Mouse (Mus musculus): ENCODE measurements around the gene P2rx4. TPM values are rescaled to one million over a fixed set of nuclear protein-coding genes. Genes with fewer than 3 reads are reported as not detected.

P2rx4 gene
- total RNA-seq, 2 experiments from 2014 or later, result 5.7 to 29.1 TPM

GRCm38 (mm10) chr5:122700109-122700836 lies 7.1 kb upstream of the P2rx4 start:
- ATAC-seq (replicated peaks; ENCODE audit: low FRiP score, low TSS enrichment, poor library complexity, severe bottlenecking), result peak; percentile 27; the same call in 1 of the 2 replicates

DNA sequence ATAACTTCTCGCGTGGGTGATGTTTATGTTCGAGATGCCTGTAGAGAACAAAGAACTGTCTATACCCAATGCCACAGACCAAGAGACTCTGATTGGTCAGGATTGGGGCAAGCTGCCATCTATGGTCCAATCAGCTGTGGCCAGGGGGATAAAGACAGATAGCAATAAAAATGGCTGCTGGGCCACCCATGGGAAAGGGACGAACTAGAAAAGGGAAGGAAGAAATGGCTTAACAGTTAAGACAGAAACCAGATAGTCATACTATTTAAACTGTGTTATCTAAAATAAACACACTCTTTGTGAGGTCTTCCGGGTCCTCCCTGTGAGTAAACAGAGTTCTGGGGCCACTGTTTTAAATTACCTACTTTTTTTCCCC lies 6.5 kb upstream of the P2rx4 start:
- ATAC-seq (replicated peaks; ENCODE audit: low FRiP score, low TSS enrichment, poor library complexity, severe bottlenecking), result peak; percentile 52

DNA sequence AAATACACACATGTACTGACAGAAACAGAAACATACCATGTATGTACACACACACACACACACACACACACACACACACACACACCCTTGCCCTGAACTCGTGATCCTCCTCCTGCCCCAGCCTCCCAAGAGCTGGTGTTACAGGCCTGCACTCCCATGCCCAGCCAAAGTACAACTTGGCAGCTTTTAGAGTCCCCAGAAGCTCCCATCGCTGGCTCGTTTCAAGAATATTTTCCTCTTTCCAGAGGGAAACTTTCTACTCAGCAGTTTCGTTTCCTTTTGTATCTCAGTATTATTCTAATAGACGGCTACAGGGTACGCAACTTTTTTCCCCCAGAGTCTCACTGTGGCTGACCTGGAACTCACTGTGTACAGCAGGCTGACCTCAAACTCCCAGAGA lies 5.2 kb upstream of the P2rx4 start:
- ATAC-seq (replicated peaks; ENCODE audit: low FRiP score, low TSS enrichment, poor library complexity, severe bottlenecking), result no peak

- no peak for ATAC-seq (replicated peaks; ENCODE audit: low FRiP score, low TSS enrichment, poor library complexity, severe bottlenecking)
These were observed 3.8 kb upstream of the P2rx4 start for GRCm38 (mm10) chr5:122703574-122703973.

GRCm38 (mm10) chr5:122704571-122704970 lies 2.8 kb upstream of the P2rx4 start:
- ATAC-seq (replicated peaks; ENCODE audit: low FRiP score, low TSS enrichment, poor library complexity, severe bottlenecking), result no peak

GRCm38 (mm10) chr5:122705174-122705573 lies 2.2 kb upstream of the P2rx4 start:
- no peak for ATAC-seq (replicated peaks; ENCODE audit: low FRiP score, low TSS enrichment, poor library complexity, severe bottlenecking)

DNA sequence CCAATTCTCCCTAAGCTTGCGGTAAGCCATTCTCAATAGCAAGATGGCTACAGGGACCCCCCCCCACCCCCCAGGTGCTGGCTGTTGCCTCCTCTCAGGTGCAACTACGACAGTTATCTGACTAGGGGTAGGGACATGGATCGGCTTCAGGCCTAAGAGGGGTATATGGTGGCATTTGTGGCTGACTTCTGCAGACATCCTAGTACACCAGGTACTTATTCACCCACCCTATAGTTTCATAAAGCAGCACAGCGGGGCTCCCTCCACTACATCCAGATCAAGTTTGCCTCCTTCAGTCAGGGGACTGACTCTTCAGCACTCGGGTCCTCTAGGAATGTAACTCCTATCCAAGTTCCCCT lies 448 bp upstream of the P2rx4 start:
- no peak for ATAC-seq (replicated peaks; ENCODE audit: low FRiP score, low TSS enrichment, poor library complexity, severe bottlenecking)

- peak; percentile 66 for ATAC-seq (replicated peaks; ENCODE audit: low FRiP score, low TSS enrichment, poor library complexity, severe bottlenecking)
These were observed 1.5 kb downstream of the P2rx4 start for GRCm38 (mm10) chr5:122708819-122709218.

DNA sequence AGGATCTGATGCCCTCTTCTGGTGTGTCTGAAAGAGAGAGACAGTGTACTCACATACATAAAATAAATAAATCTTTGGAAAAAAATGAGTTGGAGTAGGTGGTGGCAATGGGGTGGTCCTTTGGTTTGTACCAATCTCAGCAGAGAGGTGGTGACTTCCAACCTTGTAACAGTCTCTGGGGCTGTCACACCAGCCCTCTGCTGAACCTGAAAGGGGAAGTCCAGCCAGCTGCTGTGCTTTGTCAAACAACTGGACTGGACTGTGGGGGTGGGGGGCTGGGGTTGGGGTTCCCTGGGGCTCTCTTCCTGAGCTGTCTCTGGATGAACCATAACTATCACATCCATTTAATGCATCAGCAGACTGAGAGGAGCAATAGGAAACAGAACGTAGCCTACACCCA lies 8.4 kb downstream of the P2rx4 start:
- no peak for ATAC-seq (replicated peaks; ENCODE audit: low FRiP score, low TSS enrichment, poor library complexity, severe bottlenecking)

DNA sequence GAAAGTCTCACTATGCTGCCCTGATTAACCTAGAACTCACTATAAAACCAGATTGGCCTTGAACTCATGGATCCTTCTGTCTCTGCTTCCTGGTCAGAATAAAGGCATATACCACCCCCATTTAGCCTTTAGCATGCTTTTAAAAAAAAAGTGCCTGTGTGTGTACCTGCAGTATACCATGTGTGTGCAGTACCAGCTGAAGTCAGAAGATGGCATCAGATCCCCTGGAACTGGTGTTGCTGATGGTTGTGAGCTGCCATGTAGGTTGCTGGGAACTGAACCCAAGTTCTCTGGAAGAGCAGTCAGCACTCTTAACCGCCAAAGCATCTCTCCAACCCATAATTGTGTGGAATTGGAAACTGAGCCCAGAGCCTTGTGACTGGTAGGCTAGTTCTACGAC lies 9.4 kb downstream of the P2rx4 start:
- ATAC-seq (replicated peaks; ENCODE audit: low FRiP score, low TSS enrichment, poor library complexity, severe bottlenecking), result no peak

GRCm38 (mm10) chr5:122718400-122718799 lies 11.1 kb downstream of the P2rx4 start:
- no peak for ATAC-seq (replicated peaks; ENCODE audit: low FRiP score, low TSS enrichment, poor library complexity, severe bottlenecking)

- no peak for ATAC-seq (replicated peaks; ENCODE audit: low FRiP score, low TSS enrichment, poor library complexity, severe bottlenecking)
These were observed 11.8 kb downstream of the P2rx4 start for GRCm38 (mm10) chr5:122719168-122719567.

DNA sequence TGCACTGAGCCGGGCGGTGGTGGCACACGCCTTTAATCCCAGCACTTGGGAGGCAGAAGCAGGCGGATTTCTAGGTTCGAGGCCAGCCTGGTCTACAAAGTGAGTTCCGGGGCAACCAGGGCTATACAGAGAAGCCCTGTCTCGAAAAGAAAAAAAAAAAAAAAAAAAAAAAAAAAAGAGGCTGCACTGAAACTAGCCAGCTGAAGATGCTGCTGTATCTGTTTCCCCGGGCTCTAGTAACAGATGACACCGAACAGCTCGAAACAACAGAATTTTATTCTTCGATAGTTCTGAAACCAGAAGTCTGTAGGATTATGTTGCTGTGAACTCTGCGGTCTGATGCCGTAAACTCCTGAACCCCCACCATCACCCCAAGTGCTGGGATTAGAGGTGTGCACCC lies 18.1 kb downstream of the P2rx4 start:
- no peak for ATAC-seq (replicated peaks; ENCODE audit: low FRiP score, low TSS enrichment, poor library complexity, severe bottlenecking)

GRCm38 (mm10) chr5:122726068-122726467 lies 18.7 kb downstream of the P2rx4 start:
- ATAC-seq (replicated peaks; ENCODE audit: low FRiP score, low TSS enrichment, poor library complexity, severe bottlenecking), result peak; percentile 39; the same call in 1 of the 2 replicates

DNA sequence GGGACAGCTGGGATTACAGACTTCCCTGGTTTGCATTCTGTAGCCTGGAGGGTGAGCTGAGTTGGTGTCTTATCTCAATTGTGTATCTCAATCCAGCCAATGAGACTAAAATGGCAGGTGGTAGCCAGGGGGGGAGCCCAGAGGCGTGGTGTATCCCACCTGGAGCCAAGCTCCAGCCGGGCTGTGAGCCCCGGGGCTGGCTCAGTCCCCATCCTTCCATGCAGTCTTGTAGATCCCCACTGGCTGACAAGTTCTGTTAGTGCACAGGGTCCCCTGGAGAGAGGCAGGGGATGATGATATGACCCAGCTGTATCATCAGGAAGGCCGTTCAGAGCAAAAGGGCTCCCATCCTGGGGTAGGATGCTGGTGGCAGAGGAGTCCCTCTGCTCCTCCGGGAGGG lies 19.3 kb downstream of the P2rx4 start:
- no peak for ATAC-seq (replicated peaks; ENCODE audit: low FRiP score, low TSS enrichment, poor library complexity, severe bottlenecking)

DNA sequence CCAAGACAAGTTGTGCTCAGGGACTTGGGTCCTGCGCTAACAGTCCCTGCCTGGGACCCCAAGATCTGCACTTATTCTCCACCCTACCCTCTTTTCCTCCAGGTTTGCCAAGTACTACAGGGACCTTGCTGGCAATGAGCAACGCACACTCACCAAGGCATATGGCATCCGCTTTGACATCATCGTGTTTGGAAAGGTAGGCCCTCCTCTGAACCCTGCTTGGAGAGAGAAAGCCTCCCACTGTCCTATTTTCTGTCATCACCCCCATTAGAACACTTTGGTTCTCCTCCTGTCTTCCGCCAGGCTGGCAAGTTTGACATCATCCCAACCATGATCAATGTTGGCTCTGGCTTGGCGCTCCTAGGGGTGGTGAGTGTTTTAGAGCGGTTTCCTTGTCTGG lies 19.8 kb downstream of the P2rx4 start:
- ATAC-seq (replicated peaks; ENCODE audit: low FRiP score, low TSS enrichment, poor library complexity, severe bottlenecking), result no peak

DNA sequence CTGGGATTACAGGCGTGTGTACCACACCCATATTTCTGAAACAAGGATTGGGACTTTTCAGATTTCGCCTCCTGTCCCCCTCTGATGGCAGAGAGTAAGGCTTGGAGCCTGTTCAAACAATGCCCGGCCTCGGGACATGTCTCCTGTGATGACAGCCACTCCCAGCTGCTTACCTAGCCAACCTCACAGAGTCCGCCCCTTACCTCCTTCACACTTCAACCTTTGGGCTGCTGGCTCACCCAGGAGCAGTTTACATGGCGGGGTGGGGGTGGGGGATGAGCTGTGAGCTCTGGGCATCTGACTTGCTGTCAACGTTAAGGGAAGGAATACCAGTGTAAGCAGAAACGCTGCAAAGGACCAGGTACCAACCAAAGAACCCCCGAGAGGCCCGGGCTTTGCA lies 23.4 kb downstream of the P2rx4 start:
- no peak for ATAC-seq (replicated peaks; ENCODE audit: low FRiP score, low TSS enrichment, poor library complexity, severe bottlenecking)

DNA sequence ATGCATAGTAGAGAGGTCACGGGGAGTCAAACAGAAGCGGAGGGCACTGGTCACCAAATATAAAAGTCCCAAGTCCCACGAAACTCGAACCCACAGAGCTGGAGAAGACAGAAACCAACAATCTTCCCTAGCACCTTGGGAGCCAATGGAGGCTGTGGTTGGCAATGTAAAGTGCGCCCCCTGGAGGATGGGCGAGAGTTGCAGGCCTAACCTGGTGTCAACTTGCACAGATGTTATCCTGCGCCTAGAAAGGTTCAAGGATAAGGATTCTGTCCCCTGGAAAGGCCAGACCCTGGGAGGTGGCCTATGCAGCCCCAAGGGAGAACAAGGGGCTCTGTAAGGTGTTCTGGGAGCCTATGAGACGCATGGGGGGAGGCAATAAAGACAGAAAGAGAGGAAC lies 24.0 kb downstream of the P2rx4 start:
- peak; percentile 60 for ATAC-seq (replicated peaks; ENCODE audit: low FRiP score, low TSS enrichment, poor library complexity, severe bottlenecking)

GRCm38 (mm10) chr5:122731991-122732673 lies 24.8 kb downstream of the P2rx4 start:
- ATAC-seq (replicated peaks; ENCODE audit: low FRiP score, low TSS enrichment, poor library complexity, severe bottlenecking), result 0 out of 2 replicates have a peak, but pooled peaks have one; percentile 13

- ATAC-seq (replicated peaks; ENCODE audit: low FRiP score, low TSS enrichment, poor library complexity, severe bottlenecking), result peak; percentile 65; the same call in 1 of the 2 replicates
These were observed 26.5 kb downstream of the P2rx4 start for GRCm38 (mm10) chr5:122733881-122734280.

DNA sequence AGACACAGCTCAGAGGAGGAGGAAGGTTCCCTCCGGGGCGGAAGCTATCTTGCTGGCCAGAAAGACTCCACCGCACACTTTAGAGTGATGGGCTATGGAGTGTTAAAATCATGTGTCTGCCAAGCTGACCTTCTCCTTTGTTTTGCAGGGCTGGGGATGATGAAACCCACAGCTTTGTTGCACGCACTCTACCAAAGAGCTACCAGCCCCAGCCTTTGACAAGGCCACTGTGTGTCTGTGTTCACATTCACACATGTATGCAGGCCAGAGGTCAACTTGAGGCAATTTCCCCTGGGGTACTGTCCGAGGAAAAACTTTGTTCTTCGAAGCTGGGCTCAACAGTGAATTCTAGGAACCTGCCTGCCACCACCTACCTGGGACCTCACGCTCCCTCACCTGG lies 28.5 kb downstream of the P2rx4 start:
- no peak for ATAC-seq (replicated peaks; ENCODE audit: low FRiP score, low TSS enrichment, poor library complexity, severe bottlenecking)
